Mouse (Mus musculus): ENCODE measurements at regions not wholly inside any gene's neighbourhood (a gene's known extent, or its start where the extent isn't known, plus 50 kb on each side); places are given as distances from the start of the nearest gene placed in this dataset.
"Not testable (repeated sequence)": the region's sequence is repeated elsewhere in the genome, so short reads cannot be mapped to it uniquely, and the experiment has no call there.

GRCm38 (mm10) chr1:161632098-161632497, 137.6 kb downstream of the Tnfsf18 start:
- no peak for DNase-seq (ENCODE audit: low spot score in 2 of 2)

DNA sequence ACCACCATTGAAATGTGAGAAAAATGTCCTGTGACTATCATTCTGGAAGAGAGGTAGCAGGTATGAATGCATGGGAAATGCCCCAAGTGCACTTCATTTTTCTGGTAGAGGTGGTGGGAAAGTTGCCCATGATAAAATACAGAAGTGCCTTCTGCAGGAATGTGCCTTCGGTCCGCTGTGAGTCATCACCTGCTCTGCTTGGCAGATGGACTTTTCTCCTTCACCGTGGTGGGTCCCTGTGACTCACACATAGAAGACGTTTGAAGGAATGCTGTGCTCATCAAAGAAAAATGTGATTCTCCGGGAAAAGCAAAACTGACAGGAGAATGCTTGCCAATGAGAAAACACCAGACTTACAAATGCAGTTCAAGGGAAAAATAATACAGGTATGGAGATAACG, 126.8 kb downstream of the Tnfsf18 start:
- DNase-seq (ENCODE audit: low spot score in 2 of 2), result peak; percentile 39 to 44

- DNase-seq (ENCODE audit: low spot score in 2 of 2), result not testable (repeated sequence)
These were observed 119.6 kb downstream of the Tnfsf18 start for GRCm38 (mm10) chr1:161614091-161614490.

DNA sequence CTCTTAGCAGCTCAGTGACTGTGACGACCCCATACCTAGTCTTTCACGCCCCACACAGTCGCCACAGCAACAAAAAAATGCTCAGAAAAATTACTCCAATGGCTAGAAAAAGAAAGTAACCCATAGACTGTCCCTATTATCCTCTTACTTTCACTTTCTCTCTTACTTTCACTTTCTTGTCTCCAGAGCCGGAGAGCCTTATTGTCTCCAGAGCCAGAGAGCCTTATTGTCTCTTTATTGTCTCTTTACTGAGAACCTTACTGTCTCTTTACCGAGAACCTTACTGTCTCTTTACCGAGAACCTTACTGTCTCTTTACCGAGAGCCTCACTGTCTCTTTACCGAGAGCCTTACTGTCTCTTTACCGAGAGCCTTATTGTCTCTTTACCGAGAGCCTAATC, 119.2 kb downstream of the Tnfsf18 start:
- DNase-seq (ENCODE audit: low spot score in 2 of 2), result not testable (repeated sequence)

GRCm38 (mm10) chr1:161607446-161607845, 113.0 kb downstream of the Tnfsf18 start:
- DNase-seq (ENCODE audit: low spot score in 2 of 2), result no peak

- DNase-seq (ENCODE audit: low spot score in 2 of 2), result no peak
These were observed 107.7 kb downstream of the Tnfsf18 start for GRCm38 (mm10) chr1:161602150-161602549.

GRCm38 (mm10) chr1:161601167-161601566, 106.7 kb downstream of the Tnfsf18 start:
- DNase-seq (ENCODE audit: low spot score in 2 of 2), result no peak

DNA sequence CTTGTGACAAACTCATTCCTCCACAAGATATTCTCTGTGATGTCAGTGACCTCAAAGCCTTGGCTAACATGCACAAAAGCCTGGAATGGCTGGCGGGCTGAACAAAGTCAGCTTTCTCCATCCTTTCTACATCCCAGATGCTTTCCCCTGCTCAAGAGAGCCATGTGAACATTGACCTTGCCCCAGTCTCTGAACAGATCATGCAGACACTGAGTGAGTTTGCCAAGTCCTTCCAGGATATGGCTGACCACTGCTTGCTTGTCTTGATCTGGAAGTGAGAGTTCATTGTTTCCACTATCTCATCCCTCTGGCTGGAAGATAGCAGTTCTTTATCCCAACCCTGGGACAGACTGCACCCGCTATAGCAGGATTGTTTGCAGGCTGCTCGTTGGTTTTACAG, 103.7 kb downstream of the Tnfsf18 start:
- no peak for DNase-seq (ENCODE audit: low spot score in 2 of 2)

GRCm38 (mm10) chr1:161576530-161576929, 82.1 kb downstream of the Tnfsf18 start:
- no peak for DNase-seq (ENCODE audit: low spot score in 2 of 2)

- no peak for DNase-seq (ENCODE audit: low spot score in 2 of 2)
These were observed 81.5 kb downstream of the Tnfsf18 start for GRCm38 (mm10) chr1:161575939-161576338.

- no peak for DNase-seq (ENCODE audit: low spot score in 2 of 2)
These were observed 80.7 kb downstream of the Tnfsf18 start for GRCm38 (mm10) chr1:161575171-161575570.

- DNase-seq (ENCODE audit: low spot score in 2 of 2), result no peak
These were observed 76.3 kb downstream of the Tnfsf18 start for GRCm38 (mm10) chr1:161570762-161571161.

- DNase-seq (ENCODE audit: low spot score in 2 of 2), result no peak
These were observed 73.4 kb downstream of the Tnfsf18 start for GRCm38 (mm10) chr1:161567826-161568225.

- DNase-seq (ENCODE audit: low spot score in 2 of 2), result no peak
These were observed 65.9 kb downstream of the Tnfsf18 start for GRCm38 (mm10) chr1:161560368-161560767.

Data from left cerebral cortex, adult 18-20 months (tissue).